Mouse (Mus musculus) E14TG2a.4 (cell line): ENCODE measurements around the gene Stk40.

Source experiments
- CTCF ChIP-seq: conservative IDR thresholded peaks from 2 replicates; pipeline ENCODE4 v1.5.1; 2014; ENCODE audit warnings: low read length
- NANOG ChIP-seq: IDR thresholded peaks from 2 replicates; pipeline ENCODE4 v1.6.1; 2014; ENCODE audit warnings: borderline replicate concordance, low read length, mixed read lengths
- POU5F1 ChIP-seq: IDR thresholded peaks from 2 replicates; pipeline ENCODE4 v1.6.1; 2014; ENCODE audit warnings: low read length, borderline replicate concordance

DNA sequence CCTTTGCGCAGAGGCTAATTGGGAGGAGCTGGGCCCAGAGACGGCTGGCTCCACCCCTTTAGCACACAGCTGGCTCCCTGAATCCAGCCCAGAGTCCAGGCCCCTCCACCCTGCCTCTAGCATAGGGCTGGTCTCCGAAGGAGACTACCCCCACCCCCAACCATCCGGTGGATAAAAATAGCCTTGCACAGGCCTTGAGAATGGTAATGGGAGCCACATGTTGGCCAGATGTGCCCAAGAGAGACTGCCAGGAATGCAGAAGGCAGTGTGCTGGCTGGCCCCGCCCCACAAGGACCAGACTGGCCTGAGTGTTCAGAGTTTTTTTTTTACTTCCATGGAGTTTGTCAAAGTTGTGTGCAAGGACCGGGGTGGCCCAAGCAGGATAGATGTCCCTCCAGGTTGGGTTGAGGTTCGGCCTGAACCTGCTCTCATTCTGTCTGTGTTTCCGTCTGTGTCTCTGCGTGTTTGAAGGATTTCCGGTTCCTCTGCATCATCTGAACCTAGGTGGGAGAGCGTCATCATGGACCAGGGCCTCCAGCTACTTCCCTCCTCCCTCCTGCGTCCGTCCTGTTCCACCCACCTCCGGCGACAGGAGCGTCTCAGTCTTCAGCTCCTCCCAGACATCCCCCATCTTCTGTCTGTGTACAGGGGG, 46.7 kb downstream of the Stk40 start:
- no peak for TF ChIP-seq CTCF
- no peak for TF ChIP-seq NANOG
- no peak for TF ChIP-seq POU5F1
